Mouse (Mus musculus) CH12.LX (cell line): ENCODE measurements around the gene Olfr804.

Experiments used
- CHD2 ChIP-seq: IDR thresholded peaks from 2 replicates; pipeline ENCODE4 v1.6.1; 2011; ENCODE audit warnings: low read length, improper control_type of control experiment
- CTCF ChIP-seq, 2 experiments: IDR thresholded peaks in 1 of 2; conservative IDR thresholded peaks in 1 of 2; 2 replicates each; pipeline ENCODE4 v1.5.1; 2011 to 2012; ENCODE audit warnings: low read depth in 2 of 2, low read length in 2 of 2, improper control_type of control experiment in 1 of 2, inconsistent platforms in 1 of 2, mild to moderate bottlenecking in 1 of 2, moderate library complexity in 1 of 2
- ELF1 ChIP-seq: IDR thresholded peaks from 2 replicates; pipeline ENCODE4 v1.6.1; 2014; ENCODE audit warnings: low read depth, mild to moderate bottlenecking, inconsistent platforms, low read length, improper control_type of control experiment
- EP300 ChIP-seq: IDR thresholded peaks from 2 replicates; pipeline ENCODE4 v1.6.1; 2011; ENCODE audit warnings: low read length, improper control_type of control experiment
- ETS1 ChIP-seq: conservative IDR thresholded peaks from 2 replicates; pipeline ENCODE4 v1.6.1; 2012; ENCODE audit warnings: low read depth, mild to moderate bottlenecking, inconsistent platforms, low read length, improper control_type of control experiment, moderate library complexity
- MAFK ChIP-seq: IDR thresholded peaks from 2 replicates; pipeline ENCODE4 v1.6.1; 2011; ENCODE audit warnings: low read length, improper control_type of control experiment; ENCODE audit not compliant: insufficient replicate concordance
- NELFE ChIP-seq: IDR thresholded peaks from 2 replicates; pipeline ENCODE4 v1.6.1; 2011; ENCODE audit warnings: low read depth, low read length, improper control_type of control experiment
- NRF1 ChIP-seq: IDR thresholded peaks from 2 replicates; pipeline ENCODE4 v1.6.1; 2014; ENCODE audit warnings: low read depth, mild to moderate bottlenecking, inconsistent platforms, low read length, improper control_type of control experiment, moderate library complexity
- POLR2A ChIP-seq: IDR thresholded peaks from 2 replicates; pipeline ENCODE4 v1.6.1; 2011; ENCODE audit warnings: low read depth, mild to moderate bottlenecking, improper control_type of control experiment, low read length
- TCF12 ChIP-seq: IDR thresholded peaks from 2 replicates; pipeline ENCODE4 v1.6.1; 2014; ENCODE audit warnings: low read depth, mild to moderate bottlenecking, inconsistent platforms, low read length, improper control_type of control experiment
- UBTF ChIP-seq: IDR thresholded peaks from 2 replicates; pipeline ENCODE4 v1.6.1; 2012; ENCODE audit warnings: low read depth, mild to moderate bottlenecking, inconsistent platforms, low read length, improper control_type of control experiment, moderate library complexity
- USF1 ChIP-seq: IDR thresholded peaks from 2 replicates; pipeline ENCODE4 v1.6.1; 2014; ENCODE audit warnings: low read depth, mild to moderate bottlenecking, inconsistent platforms, low read length, improper control_type of control experiment
- ZC3H11A ChIP-seq: IDR thresholded peaks from 2 replicates; pipeline ENCODE4 v1.6.1; 2012; ENCODE audit warnings: low read depth, mild to moderate bottlenecking, inconsistent platforms, low read length, improper control_type of control experiment
- ZNF384 ChIP-seq: IDR thresholded peaks from 2 replicates; pipeline ENCODE4 v1.6.1; 2012; ENCODE audit warnings: low read depth, low read length, improper control_type of control experiment, inconsistent platforms

- no peak for TF ChIP-seq POLR2A
- no peak for TF ChIP-seq CTCF (conservative IDR thresholded peaks at IDR 0.05 in 1 of 2, IDR thresholded peaks at IDR 0.05 in 1 of 2; ENCODE audit: low read depth in 2 of 2, low read length in 2 of 2)
- no peak for TF ChIP-seq EP300
- no peak for TF ChIP-seq ZNF384
- no peak for TF ChIP-seq TCF12
- TF ChIP-seq MAFK: no peak
- no peak for TF ChIP-seq NRF1
- TF ChIP-seq CHD2: no peak
- TF ChIP-seq ETS1: no peak
- TF ChIP-seq USF1: no peak
- TF ChIP-seq NELFE: no peak
- no peak for TF ChIP-seq UBTF
- TF ChIP-seq ELF1: no peak
- no peak for TF ChIP-seq ZC3H11A
Observed at GRCm38 (mm10) chr10:129657394-129657793, 45.6 kb upstream of the Olfr804 start, which contains the start of gene Olfr800.
